Mouse (Mus musculus) kidney, embryonic 15.5 days (tissue): ENCODE results near the gene Prrt4. TPM values are rescaled to one million over a fixed set of nuclear protein-coding genes. Genes with fewer than 3 reads are reported as not detected.
"Not testable (repeated sequence)": the region's sequence is repeated elsewhere in the genome, so short reads cannot be mapped to it uniquely, and the experiment has no call there.

Experiments used
- ATAC-seq: fragments of 200-750 bp; cut with Nextera tagmentation; replicated peaks from 2 replicates; pipeline ENCODE4 v1.8.0; 2017; ENCODE audit warnings: moderate TSS enrichment; ENCODE audit not compliant: low FRiP score
- H3K27ac ChIP-seq: fragments of 300-500 bp; sonication (generic); 2 replicates; pipeline ENCODE4 v1.5.1; 2015; ENCODE audit warnings: mild to moderate bottlenecking, inconsistent platforms
- H3K27me3 ChIP-seq: fragments of 300-500 bp; sonication (generic); 2 replicates; pipeline ENCODE4 v1.6.1; 2015; ENCODE audit warnings: inconsistent platforms
- H3K36me3 ChIP-seq: fragments of 300-500 bp; sonication (generic); 2 replicates; pipeline ENCODE4 v1.6.1; 2015; ENCODE audit warnings: inconsistent platforms
- H3K4me1 ChIP-seq: fragments of 300-500 bp; sonication (generic); 2 replicates; pipeline ENCODE4 v1.6.1; 2015; ENCODE audit warnings: inconsistent platforms
- H3K4me2 ChIP-seq: fragments of 300-500 bp; sonication (generic); 2 replicates; pipeline ENCODE4 v1.6.1; 2015; ENCODE audit warnings: moderate library complexity, mild to moderate bottlenecking, inconsistent platforms
- H3K4me3 ChIP-seq: fragments of 300-500 bp; sonication (generic); replicated peaks from 2 replicates; pipeline ENCODE4 v1.5.1; 2015; ENCODE audit warnings: mild to moderate bottlenecking, inconsistent platforms
- H3K9ac ChIP-seq: fragments of 300-500 bp; sonication (generic); 2 replicates; pipeline ENCODE4 v1.6.1; 2015; ENCODE audit warnings: mild to moderate bottlenecking, inconsistent platforms
- H3K9me3 ChIP-seq: fragments of 300-500 bp; sonication (generic); replicated peaks from 2 replicates; pipeline ENCODE4 v1.6.1; 2016; ENCODE audit warnings: inconsistent platforms
- WGBS: fragments of 180-500 bp; shearing (Covaris S2); methylation state at CpG from one replicate; pipeline ENCODE4 v1.1.7; 2015; ENCODE audit warnings: mixed read lengths; 5-methylcytosine and 5-hydroxymethylcytosine counted together
- polyA plus RNA-seq: library from polyadenylated mRNA; unstranded; fragments of >200 nt; fragmentation: Nextera tagmentation; extraction: Ambion mirVana; gene quantifications from 2 replicates; pipeline ENCODE4 v1.2.1, GENCODE M21; 2015

The Prrt4 gene
- polyA plus RNA-seq, 1 experiment from 2014 or later, result 1.6 TPM

GRCm38 (mm10) chr6:29166196-29166595, 13.2 kb downstream of the Prrt4 start:
- Histone ChIP-seq H3K4me1 (peaks cover 33% of the 10 kb centered on the region), H3K36me3 (no peaks in the 10 kb centered on the region), H3K9ac (no peak overlapping the region), H3K4me2 (no peak overlapping the region), H3K4me3 (no peak overlapping the region), H3K9me3 (no peaks in the 10 kb centered on the region), H3K27me3 (peaks cover 48% of the 10 kb centered on the region), H3K27ac (no peak overlapping the region)
- WGBS, result 12% methylated on average over 1 of the region's 1 CpGs
- no peak for ATAC-seq

GRCm38 (mm10) chr6:29164314-29165244, 14.8 kb downstream of the Prrt4 start, which contains the start of gene Rbm28:
Gene Rbm28, minus strand, starts transcription at chr6:29165006.
- whole genome bisulfite sequencing, result 8% methylated on average over 42 of the region's 42 CpGs
- Histone ChIP-seq H3K36me3 (peaks cover 8% of the 10 kb centered on the region), H3K9me3 (no peaks in the 10 kb centered on the region), H3K27me3 (peaks cover 32% of the 10 kb centered on the region), H3K4me3 (peak within 1 kb of the TSS; percentile 70), H3K27ac (no peak within 1 kb of the TSS), H3K9ac (peak within 1 kb of the TSS; percentile 70), H3K4me2 (peak within 1 kb of the TSS; percentile 85), H3K4me1 (peaks cover 17% of the 10 kb centered on the region)
- peak; percentile 86 for ATAC-seq

- H3K36me3 ChIP-seq, result peaks cover 40% of the 10 kb centered on the region
- not testable (repeated sequence) for H3K27me3 ChIP-seq, H3K4me3 ChIP-seq, H3K27ac ChIP-seq, H3K4me2 ChIP-seq, H3K9ac ChIP-seq, H3K9me3 ChIP-seq, ATAC-seq
- WGBS, result 97% methylated on average over 5 of the region's 5 CpGs
- H3K4me1 ChIP-seq, result peaks cover 17% of the 10 kb centered on the region
Observed at GRCm38 (mm10) chr6:29161291-29161690, 18.1 kb downstream of the Prrt4 start.

GRCm38 (mm10) chr6:29160786-29161185, 18.6 kb downstream of the Prrt4 start:
- 85% methylated on average over 2 of the region's 2 CpGs for WGBS
- Histone ChIP-seq H3K4me3 (no peak overlapping the region), H3K9ac (no peak overlapping the region), H3K4me1 (peaks cover 17% of the 10 kb centered on the region), H3K27ac (no peak overlapping the region), H3K4me2 (no peak overlapping the region), H3K36me3 (peaks cover 45% of the 10 kb centered on the region), H3K9me3 (no peaks in the 10 kb centered on the region), H3K27me3 (no peaks in the 10 kb centered on the region)
- ATAC-seq, result no peak

GRCm38 (mm10) chr6:29156326-29156725, 23.1 kb downstream of the Prrt4 start:
- H3K9me3 ChIP-seq, result no peaks in the 10 kb centered on the region
- no peaks in the 10 kb centered on the region for H3K27me3 ChIP-seq
- peaks cover 86% of the 10 kb centered on the region for H3K36me3 ChIP-seq
- WGBS, result 92% methylated on average over 5 of the region's 5 CpGs
- ATAC-seq, result no peak
- H3K9ac ChIP-seq, result no peak overlapping the region
- no peak overlapping the region for H3K4me2 ChIP-seq
- no peaks in the 10 kb centered on the region for H3K4me1 ChIP-seq
- H3K4me3 ChIP-seq, result no peak overlapping the region
- H3K27ac ChIP-seq, result no peak overlapping the region

GRCm38 (mm10) chr6:29150001-29150400, 29.4 kb downstream of the Prrt4 start:
- Histone ChIP-seq H3K9ac (no peak overlapping the region), H3K27me3 (no peaks in the 10 kb centered on the region), H3K27ac (no peak overlapping the region), H3K36me3 (peaks cover 51% of the 10 kb centered on the region), H3K9me3 (no peaks in the 10 kb centered on the region), H3K4me2 (no peak overlapping the region), H3K4me3 (no peak overlapping the region), H3K4me1 (peaks cover 27% of the 10 kb centered on the region)
- 80% methylated on average over 1 of the region's 1 CpGs for WGBS
- no peak for ATAC-seq

- Histone ChIP-seq H3K4me3 (no peak overlapping the region), H3K9me3 (no peaks in the 10 kb centered on the region), H3K9ac (no peak overlapping the region), H3K36me3 (peaks cover 36% of the 10 kb centered on the region), H3K27me3 (no peaks in the 10 kb centered on the region), H3K4me1 (peaks cover 35% of the 10 kb centered on the region), H3K4me2 (no peak overlapping the region), H3K27ac (peak overlapping the region; percentile 93)
- WGBS, result 33% methylated on average over 5 of the region's 5 CpGs
- peak; percentile 50 for ATAC-seq
Observed at GRCm38 (mm10) chr6:29147407-29148010, 31.9 kb downstream of the Prrt4 start.

GRCm38 (mm10) chr6:29146641-29147040, 32.7 kb downstream of the Prrt4 start:
- WGBS, result 21% methylated on average over 7 of the region's 7 CpGs
- peaks cover 35% of the 10 kb centered on the region for H3K4me1 ChIP-seq
- H3K27me3 ChIP-seq, result no peaks in the 10 kb centered on the region
- H3K27ac ChIP-seq, result peak overlapping the region; percentile 93
- peak overlapping the region; percentile 47; the same call in 1 of the 2 replicates for H3K4me2 ChIP-seq
- H3K4me3 ChIP-seq, result no peak overlapping the region
- peak; percentile 71 for ATAC-seq
- H3K9me3 ChIP-seq, result no peaks in the 10 kb centered on the region
- peaks cover 33% of the 10 kb centered on the region for H3K36me3 ChIP-seq
- no peak overlapping the region for H3K9ac ChIP-seq

GRCm38 (mm10) chr6:29145456-29146307, 33.7 kb downstream of the Prrt4 start:
- WGBS, result 26% methylated on average over 12 of the region's 12 CpGs
- H3K36me3 ChIP-seq, result peaks cover 36% of the 10 kb centered on the region
- H3K4me3 ChIP-seq, result peak overlapping the region; percentile 18
- H3K4me2 ChIP-seq, result peak overlapping the region; percentile 47
- H3K27me3 ChIP-seq, result no peaks in the 10 kb centered on the region
- peak overlapping the region; percentile 93 for H3K27ac ChIP-seq
- peaks cover 35% of the 10 kb centered on the region for H3K4me1 ChIP-seq
- 0 out of 2 replicates have a peak overlapping the region, but pooled peaks have one; percentile 14 for H3K9ac ChIP-seq
- ATAC-seq, result peak; percentile 44
- no peaks in the 10 kb centered on the region for H3K9me3 ChIP-seq

GRCm38 (mm10) chr6:29144971-29145370, 34.4 kb downstream of the Prrt4 start:
- Histone ChIP-seq H3K36me3 (peaks cover 38% of the 10 kb centered on the region), H3K4me3 (peak overlapping the region; percentile 18), H3K27me3 (no peaks in the 10 kb centered on the region), H3K4me1 (peaks cover 35% of the 10 kb centered on the region), H3K9ac (no peak overlapping the region), H3K4me2 (peak overlapping the region; percentile 47), H3K9me3 (no peaks in the 10 kb centered on the region), H3K27ac (peak overlapping the region; percentile 93)
- no peak for ATAC-seq
- 71% methylated on average over 3 of the region's 3 CpGs for WGBS

GRCm38 (mm10) chr6:29143608-29144007, 35.8 kb downstream of the Prrt4 start:
- H3K4me1 ChIP-seq, result peaks cover 35% of the 10 kb centered on the region
- H3K27ac ChIP-seq, result no peak overlapping the region
- no peak overlapping the region for H3K9ac ChIP-seq
- no peak overlapping the region for H3K4me2 ChIP-seq
- H3K36me3 ChIP-seq, result peaks cover 35% of the 10 kb centered on the region
- no peak for ATAC-seq
- H3K4me3 ChIP-seq, result no peak overlapping the region
- WGBS, result 47% methylated on average over 5 of the region's 5 CpGs
- H3K9me3 ChIP-seq, result no peaks in the 10 kb centered on the region
- no peaks in the 10 kb centered on the region for H3K27me3 ChIP-seq
